Mouse (Mus musculus): ENCODE results near the gene Slc9c1. TPM values are rescaled to one million over a fixed set of nuclear protein-coding genes. Genes with fewer than 3 reads are reported as not detected.
"Not testable (repeated sequence)": the region's sequence is repeated elsewhere in the genome, so short reads cannot be mapped to it uniquely, and the experiment has no call there.

The Slc9c1 gene
- total RNA-seq (2021) = not detected
- long read RNA-seq, experiment 1 = 0 reads
- long read RNA-seq, experiment 2 = 0 reads

DNA sequence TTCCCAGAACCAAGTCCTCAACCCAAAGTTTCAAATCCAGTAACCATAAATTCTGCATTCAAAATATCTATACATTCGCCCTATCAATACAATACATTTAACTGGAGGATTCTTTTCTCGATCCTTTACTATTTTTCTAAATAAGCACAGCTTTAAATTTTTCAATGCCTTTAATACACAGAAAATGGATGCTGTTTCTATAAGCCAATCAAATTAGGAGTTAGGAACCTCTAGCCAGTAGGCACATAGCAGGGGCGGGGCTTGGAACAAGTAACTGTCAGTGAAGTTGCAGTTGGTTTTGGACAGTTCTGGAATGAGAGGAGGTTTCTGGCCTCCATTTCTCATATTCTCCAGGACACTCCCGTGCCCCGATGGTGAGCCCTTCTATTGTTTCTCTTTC lies at the start of gene Slc9c1:
Slc9c1 (plus strand) TSS at position 301 of the 400 bp plus-strand sequence.
- no peak for DNase-seq (ENCODE audit: low spot score in 2 of 2)

DNA sequence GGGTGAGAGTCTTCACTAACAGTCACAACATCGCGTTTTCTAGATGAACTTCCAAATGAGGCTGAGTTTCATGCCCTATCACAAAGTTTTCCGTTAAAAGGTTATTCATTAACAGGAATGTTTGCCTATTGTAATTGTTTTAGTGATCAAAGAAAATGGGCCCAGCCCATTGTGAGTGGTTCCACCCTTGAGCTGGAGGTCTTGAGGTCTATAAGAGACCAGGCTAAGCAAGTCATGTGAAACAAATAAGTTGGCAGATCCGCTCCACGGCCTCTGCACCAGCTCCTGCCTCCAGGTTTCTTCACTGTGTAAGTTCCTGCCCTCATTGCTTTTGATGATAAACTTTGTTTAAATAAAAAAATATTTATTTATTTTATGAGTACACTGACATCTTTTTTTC lies 42.2 kb upstream of the Slc9c1 start, which contains the start of gene Gm609:
Gm609 (minus strand) TSS at position 43 of the 400 bp plus-strand sequence.
- DNase-seq (ENCODE audit: low spot score in 2 of 2) = no peak

DNA sequence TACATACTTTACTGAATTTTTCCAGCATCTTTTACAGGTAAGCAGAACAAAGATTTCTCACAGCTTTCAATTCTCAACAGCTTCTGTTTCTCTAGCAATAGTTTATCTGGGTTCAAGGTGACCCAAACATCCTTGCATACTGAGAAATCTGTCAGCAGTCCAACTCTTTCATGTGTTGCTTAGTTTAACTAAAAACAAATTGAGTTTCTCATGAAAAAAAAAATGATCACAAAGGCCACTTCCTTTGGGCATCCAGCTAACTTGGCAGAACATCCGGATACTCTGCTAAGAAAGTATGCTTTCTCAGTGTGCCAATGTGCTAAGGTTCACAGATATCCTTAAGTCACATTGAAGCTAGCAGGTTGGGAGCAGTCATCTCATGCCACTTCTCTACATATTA lies 39.8 kb upstream of the Slc9c1 start:
- no peak for DNase-seq (ENCODE audit: low spot score in 2 of 2)

DNA sequence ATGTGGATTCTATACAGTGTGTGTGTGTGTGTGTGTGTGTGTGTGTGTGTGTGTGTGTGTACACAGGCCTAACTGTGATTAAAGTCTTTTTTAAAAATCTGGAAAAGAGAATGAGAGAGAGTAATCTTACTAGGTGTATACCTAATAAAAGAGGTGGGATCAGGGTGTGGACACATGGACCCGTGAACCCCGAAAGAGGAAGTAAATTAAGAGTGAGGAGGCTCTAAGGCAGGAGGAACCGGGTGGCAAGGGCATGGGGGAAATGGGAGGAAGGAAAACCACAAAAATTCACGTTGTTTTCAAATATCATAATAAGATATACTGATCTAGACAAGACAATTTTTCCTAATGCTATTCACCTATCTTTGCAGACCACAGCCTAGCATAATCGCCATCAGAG lies 9.6 kb upstream of the Slc9c1 start:
- no peak for DNase-seq (ENCODE audit: low spot score in 2 of 2)

DNA sequence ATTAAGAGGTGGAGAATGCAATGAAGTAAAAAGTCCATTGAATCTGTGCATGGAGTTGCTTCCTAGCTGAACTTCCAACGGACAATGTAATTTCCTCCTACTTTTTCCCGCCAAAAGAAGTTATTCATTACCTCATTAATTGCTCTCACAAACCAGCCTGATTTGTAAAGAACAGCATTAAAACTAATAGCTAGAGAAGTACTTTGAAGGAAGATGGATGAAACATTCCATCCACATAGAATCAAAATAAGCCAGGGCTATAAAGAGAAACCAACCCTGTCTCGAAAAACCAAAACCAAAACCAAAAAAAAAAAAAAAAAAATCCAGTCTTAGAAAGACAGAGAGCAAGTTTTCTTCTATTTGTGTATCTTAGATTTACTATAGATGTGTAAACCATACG lies 3.2 kb upstream of the Slc9c1 start, which contains the start of gene Gm17783:
Gm17783 (minus strand) TSS at position 101 of the 400 bp plus-strand sequence.
- DNase-seq (ENCODE audit: low spot score in 2 of 2) = no peak

DNA sequence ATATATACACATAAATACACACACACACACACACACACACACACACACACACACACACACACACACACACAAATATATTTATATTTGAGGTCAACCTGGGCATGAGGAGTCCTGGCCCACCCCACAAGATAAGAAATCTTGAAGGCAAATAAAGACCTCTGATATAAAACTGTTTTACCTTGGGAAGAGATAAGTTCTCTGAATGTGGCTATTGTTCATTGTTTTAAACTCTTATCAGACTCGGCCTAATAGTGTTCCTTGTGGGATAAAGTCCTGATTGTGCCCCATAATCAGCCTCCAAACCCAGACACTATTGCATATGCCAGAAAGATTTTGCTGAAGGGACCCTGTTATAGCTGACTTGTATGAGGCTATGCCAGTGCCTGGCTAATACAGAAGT lies 3.2 kb downstream of the Slc9c1 start:
- not testable (repeated sequence) for DNase-seq (ENCODE audit: low spot score in 2 of 2)

DNA sequence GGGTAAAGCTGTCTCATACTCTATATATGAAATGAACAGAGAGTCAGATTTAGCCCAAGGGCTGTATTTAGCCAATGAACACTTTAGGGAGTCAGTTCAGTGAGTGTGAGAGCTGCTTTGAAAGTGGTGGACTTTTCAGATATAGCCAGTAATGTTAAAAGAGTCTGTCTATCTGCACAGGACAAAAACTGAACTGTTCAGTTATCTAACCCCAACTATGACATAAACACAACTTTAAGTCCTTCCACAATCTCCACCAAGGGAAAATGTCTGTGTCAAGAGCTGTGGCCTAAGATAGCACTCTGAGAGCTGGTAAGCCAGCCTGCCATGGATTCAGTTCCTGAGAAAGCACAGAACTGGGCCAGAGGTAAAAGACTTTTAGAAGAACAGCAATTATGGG lies 7.0 kb downstream of the Slc9c1 start:
- DNase-seq (ENCODE audit: low spot score in 2 of 2) = no peak

DNA sequence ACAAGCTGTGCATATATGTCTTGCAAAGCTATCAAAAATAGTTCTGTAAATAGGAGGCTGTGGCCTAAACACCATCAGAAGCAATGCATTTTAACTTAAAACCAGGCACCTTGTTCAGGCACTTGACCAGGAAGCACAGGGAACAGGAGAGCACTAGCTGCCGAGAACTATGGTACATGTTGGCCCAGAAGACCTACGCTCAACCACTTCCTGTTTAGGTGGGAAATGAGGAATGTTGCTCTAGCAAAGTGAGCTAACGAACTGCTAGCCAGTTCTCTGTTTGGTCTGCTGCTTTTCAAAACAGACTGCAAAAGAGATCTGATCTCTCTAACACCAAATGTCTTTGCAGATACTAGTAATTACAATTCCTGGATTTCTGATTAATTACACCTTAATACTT lies 9.2 kb downstream of the Slc9c1 start:
- no peak for DNase-seq (ENCODE audit: low spot score in 2 of 2)

DNA sequence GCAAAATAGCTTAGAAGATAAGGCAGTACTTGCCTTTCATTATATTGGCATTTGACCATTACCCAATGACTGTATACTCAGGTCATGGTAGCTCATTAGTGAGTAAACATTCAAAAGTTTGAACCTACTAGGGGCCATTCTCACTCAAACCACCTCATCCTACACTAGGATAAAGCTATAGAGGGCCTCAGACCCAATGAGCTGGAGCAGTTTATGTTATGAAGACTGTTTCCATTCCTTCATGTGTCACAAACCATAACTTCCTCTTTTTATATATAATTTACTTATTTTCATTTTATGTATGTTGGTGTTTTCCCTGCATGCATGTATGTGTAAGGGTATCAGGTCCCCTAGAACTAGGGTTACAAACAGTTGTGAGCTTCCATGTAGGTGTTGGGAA lies 12.9 kb downstream of the Slc9c1 start:
- no peak for DNase-seq (ENCODE audit: low spot score in 2 of 2)

DNA sequence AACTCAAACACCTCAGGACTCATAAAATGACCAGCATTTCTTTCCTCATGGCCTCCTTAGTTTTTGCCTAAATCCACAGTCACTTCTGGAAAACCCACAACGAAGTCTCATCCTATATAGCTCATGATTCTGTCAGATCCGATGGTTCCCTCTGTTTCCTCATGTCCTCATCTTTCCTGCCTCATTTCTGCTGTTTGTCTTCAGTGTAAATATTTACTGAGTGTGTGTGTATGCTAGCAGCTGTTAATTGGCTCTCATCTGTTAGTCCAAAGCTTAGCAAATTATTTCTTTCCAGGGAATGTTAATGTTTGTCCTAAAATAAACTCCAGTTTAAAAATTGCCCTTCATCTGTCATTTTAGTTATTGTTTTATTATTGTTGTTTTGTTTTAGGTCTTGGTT lies 16.5 kb downstream of the Slc9c1 start:
- DNase-seq (ENCODE audit: low spot score in 2 of 2) = no peak

DNA sequence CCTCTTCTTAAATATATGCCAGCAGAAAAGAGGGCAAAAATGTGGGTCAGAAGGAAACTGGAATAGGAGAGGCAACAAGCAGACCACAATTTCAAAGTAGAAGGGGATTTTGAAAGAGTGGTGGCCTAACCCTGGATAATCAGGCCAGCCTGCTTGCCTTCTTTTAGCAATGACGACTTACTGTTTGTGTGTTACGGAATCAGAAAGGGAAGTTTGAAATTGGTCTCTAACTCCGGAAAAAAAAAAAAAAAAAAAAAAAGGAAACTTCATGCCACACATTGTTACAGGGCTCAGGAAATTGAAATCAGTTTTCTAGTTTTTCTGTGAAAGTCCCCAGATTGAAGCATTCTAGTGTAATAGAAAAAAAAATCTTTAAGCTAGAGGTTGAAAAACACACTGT lies 26.6 kb downstream of the Slc9c1 start:
- no peak for DNase-seq (ENCODE audit: low spot score in 2 of 2)

DNA sequence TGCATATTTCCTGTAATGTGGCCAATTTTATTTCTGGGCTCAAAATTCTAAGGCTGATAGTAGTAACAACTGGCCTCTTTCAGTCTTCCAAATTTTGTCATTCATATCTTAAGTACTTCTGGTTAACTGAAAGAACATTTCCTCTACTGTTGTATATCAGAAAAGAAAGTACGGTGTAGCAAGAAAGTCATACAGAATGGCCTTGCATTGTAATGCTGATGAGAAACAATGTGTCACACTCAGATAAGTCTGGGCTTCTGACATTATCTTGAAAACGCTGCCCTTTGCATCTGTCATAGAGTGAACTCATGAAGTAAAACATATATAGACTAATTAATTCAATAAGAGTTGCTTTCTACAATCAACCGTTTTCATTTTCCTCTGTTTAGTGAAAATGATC lies 37.2 kb downstream of the Slc9c1 start:
- DNase-seq (ENCODE audit: low spot score in 2 of 2) = no peak

DNA sequence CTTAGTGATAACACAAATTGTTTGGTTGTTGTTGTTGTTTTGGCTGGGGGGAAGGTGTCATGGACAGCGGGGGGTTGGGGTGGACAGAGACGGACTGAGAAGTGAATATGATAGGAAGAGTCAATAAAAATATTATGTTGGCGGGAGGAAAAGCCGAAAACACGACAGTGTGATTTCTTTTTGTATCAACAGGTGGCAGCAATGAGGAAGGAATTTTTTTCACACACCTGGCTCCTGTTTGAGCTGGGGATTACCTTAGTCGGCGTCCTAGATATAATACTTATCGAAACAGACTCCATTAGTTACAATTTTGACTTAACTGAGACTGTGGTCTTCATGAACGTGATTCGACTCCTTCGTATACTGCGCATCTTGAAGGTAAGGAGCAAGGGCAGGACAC lies 44.8 kb downstream of the Slc9c1 start:
- DNase-seq (ENCODE audit: low spot score in 2 of 2) = no peak

DNA sequence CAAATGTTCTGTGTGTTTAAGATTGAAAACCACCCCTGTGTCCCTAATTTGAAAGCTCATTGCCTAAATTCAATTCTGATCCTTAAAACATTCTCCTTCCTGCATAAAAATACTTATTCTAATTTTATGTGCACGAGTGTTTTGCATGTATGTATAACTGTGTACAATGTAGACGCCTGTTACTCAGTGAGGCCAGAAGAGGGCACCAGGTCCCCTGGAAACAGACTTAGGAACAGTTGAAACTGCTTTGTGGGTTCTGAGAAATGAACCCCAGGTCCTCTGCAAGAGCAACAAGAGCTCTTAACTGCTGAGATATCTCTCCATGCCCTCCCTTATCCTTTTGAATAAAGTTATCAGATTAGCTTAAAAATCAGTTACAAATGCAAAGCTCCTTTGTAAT lies 47.4 kb downstream of the Slc9c1 start:
- DNase-seq (ENCODE audit: low spot score in 2 of 2) = no peak

DNA sequence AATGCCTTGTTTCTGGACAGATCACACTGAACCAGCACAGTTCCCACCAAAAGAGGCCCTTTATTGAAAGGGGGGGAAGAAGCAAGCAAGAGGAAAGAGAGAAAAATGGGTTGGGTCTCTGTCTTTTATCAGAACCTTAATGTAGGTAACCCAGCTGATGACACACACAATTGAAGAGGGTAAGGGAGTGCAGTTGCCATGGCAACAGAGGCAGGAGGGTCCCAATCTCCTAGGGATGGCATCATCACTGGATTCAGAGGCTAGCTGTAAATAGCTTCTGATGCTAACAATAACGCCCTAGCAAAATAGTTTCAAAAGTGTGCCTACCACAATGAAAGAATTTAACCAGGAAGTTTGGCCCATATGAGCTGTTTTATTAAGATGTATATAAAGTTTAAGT lies 58.5 kb downstream of the Slc9c1 start:
- DNase-seq (ENCODE audit: low spot score in 2 of 2) = no peak

DNA sequence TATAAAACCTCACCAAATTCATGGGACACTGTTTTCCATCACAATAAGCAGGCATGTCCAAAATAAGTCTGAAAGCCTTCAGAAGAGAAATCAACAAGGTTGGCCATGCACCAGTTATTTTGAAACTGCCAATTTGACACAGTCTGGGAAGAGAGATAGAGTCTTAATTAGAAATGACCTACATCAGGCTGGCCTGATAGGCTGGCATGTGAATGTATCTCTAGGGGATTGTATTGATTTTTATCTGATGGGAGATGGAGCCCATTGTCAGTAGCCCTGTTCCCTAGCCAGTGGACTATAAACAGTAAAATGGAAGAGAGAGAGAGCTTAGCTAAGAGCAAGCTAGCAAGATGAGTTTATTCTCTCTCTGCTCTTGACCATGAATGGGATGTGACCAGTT lies 60.4 kb downstream of the Slc9c1 start:
- DNase-seq (ENCODE audit: low spot score in 2 of 2) = no peak

DNA sequence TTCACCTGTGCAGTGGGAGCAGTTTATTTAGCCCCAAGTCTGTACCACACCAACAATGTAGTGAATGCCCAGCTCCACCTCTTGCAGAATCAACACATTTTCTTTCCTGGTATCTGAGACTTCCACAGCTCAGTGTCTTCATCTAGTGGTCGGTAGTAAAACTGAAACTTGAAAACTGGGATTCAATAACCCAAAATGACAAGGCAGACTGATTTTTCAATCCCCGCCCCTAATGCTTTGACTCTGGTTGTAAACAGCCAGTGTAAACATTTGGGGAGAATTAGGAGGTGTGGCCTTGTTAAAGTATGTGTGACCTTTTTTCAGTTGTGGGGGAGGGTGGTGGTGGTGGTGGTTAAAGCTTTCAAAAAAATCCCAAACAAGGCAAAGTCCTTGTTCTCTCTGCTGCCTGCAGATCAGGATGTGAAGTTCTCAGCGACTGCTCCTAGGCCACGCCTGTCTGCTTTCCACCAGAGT lies 73.4 kb downstream of the Slc9c1 start:
- DNase-seq (ENCODE audit: low spot score in 2 of 2) = no peak

DNA sequence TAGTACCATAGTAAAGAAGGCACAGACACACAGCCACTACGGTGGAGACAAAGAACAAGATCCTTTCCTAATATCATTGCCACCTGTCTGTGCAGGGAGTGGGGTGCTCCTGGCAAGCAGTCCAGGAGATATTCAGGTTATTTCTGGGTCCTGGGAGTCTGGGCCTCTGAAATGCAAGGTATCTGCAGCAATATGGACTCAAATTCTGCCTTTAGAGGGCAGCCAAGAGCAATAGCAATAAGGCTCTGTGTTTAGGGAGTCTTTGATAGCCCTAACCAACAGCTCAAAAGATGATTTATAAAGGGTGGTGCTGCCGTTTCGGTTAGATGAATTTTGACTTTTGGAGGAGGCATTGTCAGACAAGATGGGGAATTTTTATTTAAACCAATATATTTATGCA lies 74.2 kb downstream of the Slc9c1 start:
- no peak for DNase-seq (ENCODE audit: low spot score in 2 of 2)

DNA sequence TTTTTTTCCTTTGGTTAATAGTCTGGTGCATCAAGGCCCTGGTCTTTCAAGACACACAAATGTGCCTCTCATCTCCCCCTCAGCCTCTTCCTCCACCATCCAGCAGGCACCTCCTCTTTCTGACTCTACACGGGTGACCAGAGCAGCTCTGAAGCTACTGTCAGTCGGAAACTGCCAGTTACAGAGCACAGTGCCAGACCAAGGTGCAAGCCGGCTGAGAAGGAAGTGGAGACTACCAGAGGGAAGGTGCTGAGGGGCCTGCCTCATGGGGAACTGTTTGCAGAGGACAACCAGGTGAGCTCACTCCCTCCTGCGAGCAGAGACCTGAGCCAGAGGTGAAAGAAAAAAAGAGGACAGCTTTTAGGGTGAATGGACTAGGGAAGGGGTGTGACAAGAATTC lies 75.2 kb downstream of the Slc9c1 start, which contains the start of gene Gcsam:
Gcsam (plus strand) TSS at position 114 of the 400 bp plus-strand sequence.
- no peak for DNase-seq (ENCODE audit: low spot score in 2 of 2)

DNA sequence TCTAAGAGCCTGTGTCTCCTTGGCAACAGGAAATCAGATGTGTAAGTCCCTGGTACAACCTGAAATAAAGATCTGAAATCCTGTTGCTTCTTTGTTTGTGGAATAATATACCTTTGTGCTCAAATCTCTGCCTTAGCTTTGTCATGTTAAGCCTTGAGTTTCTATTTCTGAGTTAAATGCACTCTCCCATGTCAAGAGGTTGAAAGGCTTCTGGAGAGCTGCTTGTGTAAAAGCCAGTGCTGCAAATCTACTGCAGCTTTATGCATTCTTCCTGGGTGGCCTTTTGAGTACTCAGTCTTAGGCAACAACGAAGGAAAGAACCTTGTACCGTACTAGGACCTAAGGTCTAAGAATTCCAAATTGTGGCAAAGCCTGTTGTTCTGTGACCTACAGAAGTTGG lies 78.1 kb downstream of the Slc9c1 start:
- no peak for DNase-seq (ENCODE audit: low spot score in 2 of 2)

DNA sequence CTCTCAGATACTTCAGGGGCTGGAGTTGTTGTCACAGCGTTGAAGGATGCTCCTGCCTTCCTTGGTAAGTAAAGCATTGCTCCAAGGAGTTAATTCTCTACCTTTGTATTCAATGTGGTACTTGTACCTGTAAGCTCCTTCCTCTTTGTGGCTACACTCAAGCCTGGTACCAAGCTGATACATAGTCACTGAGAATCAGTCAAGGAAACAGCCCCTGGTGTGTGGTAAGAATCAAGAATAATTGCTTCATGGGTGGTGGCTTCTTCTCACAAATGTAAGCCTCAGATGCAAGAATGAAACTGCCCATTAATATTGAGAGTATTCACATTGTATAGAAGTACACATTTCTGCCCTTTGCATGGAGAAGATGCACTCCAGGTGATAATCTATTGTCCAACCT lies 80.8 kb downstream of the Slc9c1 start:
- no peak for DNase-seq (ENCODE audit: low spot score in 2 of 2)

DNA sequence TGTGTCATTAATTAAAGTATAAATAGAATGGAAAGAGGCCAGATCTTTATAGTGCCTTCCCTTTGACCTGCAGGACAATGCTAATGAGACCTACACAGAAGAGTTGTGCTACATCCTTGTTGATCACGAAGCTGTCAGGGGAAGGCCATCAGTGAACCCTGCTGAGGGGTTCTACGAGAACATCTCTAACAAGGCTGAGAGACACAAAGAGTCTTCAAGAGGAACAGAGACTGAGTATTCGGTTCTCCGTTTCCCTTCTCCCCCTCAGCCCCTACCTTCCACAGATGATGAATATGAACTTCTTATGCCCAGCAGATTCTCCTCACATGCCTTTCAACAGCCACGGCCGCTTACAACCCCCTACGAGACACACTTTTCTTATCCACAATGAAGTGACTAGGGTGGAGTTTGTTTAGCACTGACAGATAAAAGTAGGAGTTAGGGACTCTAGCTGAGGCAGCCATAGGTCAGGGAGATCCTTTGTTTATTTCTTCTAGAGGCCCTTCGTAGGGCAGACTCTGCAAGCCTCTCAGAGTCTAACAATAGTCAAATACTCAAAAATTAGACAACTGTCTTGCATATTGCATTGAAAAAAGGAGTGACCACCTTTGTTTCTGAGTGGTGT lies 84.8 kb downstream of the Slc9c1 start:
- DNase-seq (ENCODE audit: low spot score in 2 of 2) = no peak

DNA sequence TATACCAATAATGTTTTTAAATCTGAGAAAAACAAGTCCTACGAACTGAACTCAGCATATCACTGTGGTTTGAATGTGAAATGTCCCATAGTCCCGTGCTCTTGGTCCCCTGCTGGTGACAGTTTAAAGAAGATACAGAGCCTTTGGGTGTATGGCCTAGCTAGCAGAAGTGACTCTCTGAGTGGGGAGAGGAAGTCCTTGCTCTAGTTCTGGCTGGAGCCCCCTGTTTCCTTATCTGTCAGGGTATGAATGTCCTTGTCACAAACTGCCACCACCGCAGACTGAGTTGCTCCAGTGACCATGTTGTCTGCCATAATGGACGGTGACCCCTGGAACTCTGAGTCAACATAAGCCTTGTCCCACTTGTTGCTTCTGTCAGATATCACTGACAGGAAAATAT lies 88.1 kb downstream of the Slc9c1 start:
- DNase-seq (ENCODE audit: low spot score in 2 of 2) = no peak
